Mouse (Mus musculus): ENCODE results near the gene Tmub1.
A peak's percentile ranks its signal among the peaks of the same experiment; 100 is the strongest.

Tmub1 gene

GRCm38 (mm10) chr5:24453985-24454303 is 6.3 kb upstream of the Tmub1 start:
- no peak for DNase-seq (ENCODE audit: low spot score)

DNA sequence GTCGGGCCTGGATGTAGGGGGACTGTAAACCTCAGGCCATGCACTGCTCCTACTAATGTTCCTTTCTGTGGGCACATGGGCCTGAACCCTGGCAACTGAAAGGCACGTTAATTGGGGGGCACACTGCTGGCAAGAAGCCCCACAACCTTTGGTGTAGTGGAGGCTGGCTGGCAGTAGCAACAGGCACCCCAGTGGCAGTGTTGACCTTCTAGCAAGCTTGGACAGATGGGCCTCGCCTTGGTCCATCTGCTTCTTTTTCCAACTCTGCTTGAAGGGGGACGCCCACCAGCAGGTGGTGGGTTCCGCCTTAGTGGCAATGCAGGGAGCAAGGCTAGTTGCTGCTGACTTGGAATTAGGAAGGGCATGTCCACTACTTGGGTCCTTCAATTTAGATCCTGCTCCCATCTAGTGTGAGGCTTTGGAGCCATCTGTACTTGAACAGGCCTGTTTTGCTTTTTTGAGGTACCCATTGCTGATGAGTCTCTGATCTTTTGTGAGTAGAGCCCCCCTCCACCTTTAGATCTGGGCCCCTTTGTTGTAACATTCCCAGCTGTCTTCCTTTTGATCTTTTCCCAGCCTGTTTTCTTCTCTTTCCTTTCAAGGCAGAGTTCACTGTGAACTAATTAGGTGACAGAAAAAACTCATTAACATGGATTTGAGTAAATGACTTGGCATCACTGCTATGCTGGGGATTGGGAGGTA is 5.8 kb upstream of the Tmub1 start:
- no peak for DNase-seq (ENCODE audit: low spot score)

DNA sequence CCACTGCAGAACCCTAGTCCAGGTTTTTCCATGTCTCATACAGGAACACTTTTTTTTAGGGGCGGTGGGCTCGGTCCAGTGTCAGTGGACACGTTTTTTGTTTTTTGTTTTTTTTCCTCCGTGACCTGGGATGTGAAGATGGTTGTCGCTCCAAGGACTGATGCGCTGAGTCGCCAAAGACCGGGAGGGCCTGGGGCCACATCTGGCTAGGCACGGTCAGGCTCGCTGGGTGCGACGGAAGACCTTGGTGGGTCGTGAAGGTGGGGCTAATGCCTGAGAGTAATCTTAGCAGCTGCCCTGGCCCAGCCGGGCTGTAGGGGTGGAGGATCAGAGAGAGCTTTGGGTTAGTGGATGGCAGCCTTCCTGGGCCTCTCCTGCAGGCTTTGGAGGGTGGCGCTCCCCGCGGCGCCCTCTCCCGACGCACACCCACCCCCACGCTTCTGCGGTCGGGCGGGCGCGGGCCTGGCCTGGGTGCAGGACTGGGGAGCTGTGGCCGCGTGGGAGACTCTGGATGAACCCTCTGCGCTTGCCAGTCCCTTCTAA is 5.1 kb upstream of the Tmub1 start:
- DNase-seq (ENCODE audit: low spot score), result peak; percentile 33

- DNase-seq (ENCODE audit: low spot score), result peak; percentile 42
Measured at GRCm38 (mm10) chr5:24452030-24452690, 4.5 kb upstream of the Tmub1 start, which contains the start of gene Agap3. Agap3 (plus strand) TSS chr5:24452177.

DNA sequence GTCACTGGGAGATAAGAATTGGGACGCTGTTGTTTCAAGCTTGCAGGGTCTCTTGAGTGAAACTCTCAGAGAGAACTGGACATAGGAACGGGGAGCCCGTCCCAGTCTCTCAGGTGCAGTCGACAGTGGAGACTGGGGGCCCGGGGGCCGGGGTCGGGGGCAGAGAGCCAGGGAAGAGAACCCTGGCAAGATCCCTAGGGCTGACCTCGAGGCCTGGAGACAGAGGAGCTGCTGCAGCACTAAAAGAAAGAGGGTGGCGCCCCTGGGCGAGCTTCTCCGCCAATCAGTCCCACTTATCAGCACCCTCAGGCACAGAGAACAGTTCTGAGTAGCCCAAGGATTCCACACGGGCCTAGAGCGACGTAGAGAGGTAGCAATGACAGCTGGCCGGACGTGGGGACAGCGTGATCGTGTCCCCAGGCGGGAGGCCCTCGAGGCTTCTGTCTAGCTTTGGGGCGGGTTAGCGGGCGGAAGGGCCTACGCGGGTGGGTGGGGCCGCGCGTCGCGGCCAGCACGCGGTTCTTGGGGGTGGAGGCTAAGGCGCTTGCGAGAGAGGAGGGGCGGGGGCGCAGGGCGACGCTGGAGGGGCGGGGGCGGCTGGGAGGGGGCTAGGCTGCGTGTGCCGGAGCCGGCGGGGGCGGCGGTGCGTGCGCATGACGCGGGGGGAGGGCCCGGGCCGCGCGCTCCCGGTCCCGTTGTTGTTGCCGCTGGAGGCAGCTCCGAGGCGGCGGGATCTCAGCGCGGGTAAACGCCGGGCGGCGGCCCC is 3.8 kb upstream of the Tmub1 start:
- DNase-seq (ENCODE audit: low spot score), result peak; percentile 83

GRCm38 (mm10) chr5:24446630-24447029 is 1.0 kb downstream of the Tmub1 start:
- no peak for DNase-seq (ENCODE audit: low spot score)

DNA sequence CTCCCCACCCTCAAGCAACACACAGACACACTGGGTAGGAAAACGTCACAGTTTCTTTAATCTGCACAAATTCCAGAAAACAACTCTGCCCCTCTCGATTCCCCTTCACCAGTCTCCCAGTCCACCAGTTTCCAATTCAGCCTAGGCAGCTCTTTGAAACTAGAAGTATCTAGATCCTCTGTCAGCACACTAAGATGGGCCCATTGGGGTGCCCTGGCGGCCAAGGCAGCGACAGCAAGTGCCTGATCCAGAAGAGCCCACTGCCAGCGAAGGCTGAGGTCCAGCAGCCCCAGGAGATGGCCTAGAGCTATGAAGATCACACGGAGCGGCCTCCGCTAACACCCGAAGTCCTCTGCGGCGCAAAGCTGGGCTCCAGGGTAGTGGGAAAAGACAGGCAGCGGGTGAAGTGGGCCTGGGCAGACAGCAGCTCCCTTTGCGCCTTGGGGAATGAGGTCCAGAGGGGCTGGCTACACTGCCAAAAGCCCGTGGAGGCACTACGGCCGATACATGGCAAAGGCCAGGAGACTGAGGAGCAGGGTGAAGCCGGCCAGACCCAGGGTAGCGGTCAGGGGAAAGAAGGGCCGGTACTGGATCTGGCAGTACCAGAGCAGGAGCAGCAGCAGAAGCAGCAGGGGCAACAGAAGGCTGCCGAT is 2.1 kb downstream of the Tmub1 start:
- no peak for DNase-seq (ENCODE audit: low spot score)

DNA sequence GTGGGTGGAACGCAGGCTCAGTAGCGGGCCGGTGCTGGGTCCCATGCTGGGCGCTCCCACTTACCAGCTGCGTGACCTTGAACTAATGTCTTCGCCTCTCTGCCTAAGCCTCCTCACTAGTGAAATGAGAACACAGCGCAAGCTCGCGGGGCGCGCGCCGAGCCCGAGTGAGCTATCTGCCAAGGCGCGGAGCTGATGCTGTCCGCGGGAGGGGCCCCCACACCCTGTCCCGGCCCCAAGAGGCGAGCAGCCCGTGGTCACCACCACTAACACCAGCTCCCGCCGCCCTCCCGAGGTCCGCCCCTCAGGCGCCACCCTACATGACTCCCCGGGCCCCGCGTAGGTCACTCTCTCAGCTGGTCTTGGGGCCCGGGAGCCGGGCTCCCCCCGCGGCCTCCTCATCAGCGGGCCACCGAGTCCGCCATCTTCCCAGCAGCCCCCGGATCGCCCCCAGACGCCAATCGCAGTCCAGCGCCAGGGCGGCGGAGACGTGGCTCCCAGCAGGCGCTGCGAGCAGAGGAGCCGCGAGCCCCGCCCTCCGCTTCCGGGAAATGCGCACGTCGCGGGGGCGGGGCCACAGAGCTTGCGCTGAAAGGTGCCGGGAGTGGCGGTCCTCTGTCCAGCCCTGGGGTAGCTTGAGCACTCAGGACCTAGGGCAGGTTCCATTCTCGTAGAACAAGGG is 2.8 kb downstream of the Tmub1 start, which contains the start of gene Fastk:
TSS of gene Fastk (minus strand) at position 542 of the 682 bp plus-strand sequence.
- peak; percentile 94 for DNase-seq (ENCODE audit: low spot score)

GRCm38 (mm10) chr5:24443927-24444326 is 3.7 kb downstream of the Tmub1 start:
- DNase-seq (ENCODE audit: low spot score), result no peak

DNA sequence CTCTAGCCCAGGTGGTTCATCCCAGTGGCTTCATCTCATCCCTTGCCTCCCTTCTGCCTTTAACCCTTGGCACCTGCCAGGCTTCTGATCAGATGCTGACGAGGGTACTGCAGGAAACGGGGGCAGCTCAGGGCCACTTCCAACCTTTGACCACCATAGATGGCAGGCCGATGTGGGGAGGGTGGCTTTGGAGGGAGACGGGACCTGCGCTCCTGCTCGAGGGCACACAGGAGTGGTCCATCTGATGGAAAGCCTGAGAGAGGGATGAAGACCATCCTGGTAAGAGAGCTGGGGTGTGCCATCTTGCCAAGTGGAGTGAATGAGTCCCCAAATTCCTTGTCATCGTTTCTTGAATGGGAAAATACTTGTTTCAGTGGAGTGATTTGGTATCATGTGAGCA is 4.5 kb downstream of the Tmub1 start:
- DNase-seq (ENCODE audit: low spot score), result no peak

- no peak for DNase-seq (ENCODE audit: low spot score)
Measured at GRCm38 (mm10) chr5:24442029-24442428, 5.6 kb downstream of the Tmub1 start.

GRCm38 (mm10) chr5:24441187-24441586 is 6.5 kb downstream of the Tmub1 start:
- DNase-seq (ENCODE audit: low spot score), result no peak

DNA sequence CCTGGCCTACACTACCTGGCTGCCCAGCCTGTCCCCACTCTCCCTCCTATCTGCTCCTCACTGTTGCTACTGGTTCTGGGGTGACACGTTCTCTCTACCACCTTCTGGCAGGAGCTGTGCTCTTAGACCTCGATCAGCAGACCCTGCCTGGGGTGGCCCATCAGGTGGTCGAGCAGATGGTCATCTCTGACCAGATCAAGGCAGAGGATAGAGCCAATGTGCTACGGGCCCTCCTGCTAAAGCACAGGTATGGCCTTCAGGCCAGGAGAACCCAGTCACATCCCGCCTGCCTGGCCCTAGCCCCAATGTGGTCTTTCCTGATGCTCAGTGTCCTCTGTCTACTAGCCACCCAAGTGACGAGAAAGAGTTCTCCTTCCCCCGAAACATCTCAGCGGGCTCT is 13.7 kb downstream of the Tmub1 start:
- no peak for DNase-seq (ENCODE audit: low spot score)

DNA sequence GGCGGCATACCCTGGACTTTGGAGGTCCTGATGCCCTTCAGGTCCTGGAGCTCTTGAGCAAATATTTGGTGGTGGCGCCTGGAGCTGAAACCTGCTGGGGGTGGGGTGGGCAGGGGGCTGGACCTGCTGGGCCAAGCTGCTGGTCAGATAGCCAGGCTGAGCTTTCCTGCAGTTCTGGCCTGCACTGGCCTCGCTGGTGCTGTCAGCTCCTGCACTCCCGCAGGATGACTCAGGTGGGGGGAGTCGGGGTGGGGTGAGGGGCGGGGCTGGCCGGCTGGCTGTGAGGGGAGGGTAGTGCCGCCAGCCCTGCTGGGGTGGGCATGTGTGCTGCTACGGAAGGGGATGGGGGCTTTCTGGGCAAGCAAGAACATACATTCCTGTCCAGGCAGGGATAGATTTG is 19.1 kb downstream of the Tmub1 start:
- DNase-seq (ENCODE audit: low spot score), result peak; percentile 18

- DNase-seq (ENCODE audit: low spot score), result no peak
Measured at GRCm38 (mm10) chr5:24427981-24428402, 19.7 kb downstream of the Tmub1 start.

GRCm38 (mm10) chr5:24427285-24427633 is 20.4 kb downstream of the Tmub1 start:
- DNase-seq (ENCODE audit: low spot score), result no peak

DNA sequence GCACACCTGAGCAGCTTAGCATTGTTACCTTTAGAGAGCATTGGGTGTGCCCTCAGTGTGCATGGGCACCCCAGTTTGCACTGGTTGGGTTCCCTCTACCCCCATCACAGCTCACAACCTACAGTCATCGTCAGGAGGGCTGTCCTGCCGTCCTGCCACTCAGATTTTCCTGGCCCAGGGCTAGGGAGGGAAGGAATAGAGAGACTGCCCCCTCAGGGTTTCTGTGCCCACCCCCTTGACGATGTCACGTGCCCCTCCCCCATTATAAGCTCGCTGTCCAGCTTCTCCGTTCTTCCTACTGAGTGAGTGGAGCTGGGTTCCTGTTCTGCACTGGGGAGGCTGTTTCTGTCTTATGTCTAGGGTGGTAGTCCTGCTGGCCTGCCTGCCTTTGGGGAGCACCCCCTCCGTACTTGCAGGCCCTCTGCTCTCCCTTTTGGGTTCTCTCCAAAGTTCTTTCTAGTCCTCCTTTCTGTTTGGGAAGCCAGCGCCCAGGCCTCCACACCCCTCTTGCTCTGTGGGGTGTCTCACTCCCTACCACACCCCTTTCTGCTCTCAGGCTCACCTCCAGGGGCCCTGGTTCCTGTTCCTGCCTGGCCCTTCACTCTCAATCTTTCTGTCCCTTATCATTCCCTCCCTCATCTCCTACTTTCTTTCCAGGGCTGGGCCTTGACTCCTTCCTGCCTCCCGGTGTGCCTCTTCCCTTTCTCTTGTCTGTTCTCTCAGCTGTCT is 20.9 kb downstream of the Tmub1 start:
- DNase-seq (ENCODE audit: low spot score), result no peak

DNA sequence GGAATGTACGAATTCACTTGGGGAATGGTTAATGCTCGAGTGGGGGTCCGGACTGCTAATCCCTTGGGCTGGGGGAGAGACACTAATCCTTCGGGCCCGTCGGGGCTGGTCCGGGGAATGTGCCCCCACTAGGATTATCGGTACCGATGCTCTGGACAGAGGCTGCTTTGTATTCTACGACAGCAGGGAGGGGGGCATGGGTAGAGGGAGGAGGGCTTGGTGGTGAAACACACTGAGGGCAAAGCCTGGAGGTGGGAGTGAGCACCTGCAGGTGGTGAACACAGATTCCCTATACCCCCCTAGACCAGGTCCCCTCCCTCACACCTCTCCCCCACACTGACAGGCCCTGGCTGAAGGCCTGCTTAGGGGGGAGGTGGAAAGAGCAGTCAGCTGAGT is 21.6 kb downstream of the Tmub1 start:
- DNase-seq (ENCODE audit: low spot score), result no peak

DNA sequence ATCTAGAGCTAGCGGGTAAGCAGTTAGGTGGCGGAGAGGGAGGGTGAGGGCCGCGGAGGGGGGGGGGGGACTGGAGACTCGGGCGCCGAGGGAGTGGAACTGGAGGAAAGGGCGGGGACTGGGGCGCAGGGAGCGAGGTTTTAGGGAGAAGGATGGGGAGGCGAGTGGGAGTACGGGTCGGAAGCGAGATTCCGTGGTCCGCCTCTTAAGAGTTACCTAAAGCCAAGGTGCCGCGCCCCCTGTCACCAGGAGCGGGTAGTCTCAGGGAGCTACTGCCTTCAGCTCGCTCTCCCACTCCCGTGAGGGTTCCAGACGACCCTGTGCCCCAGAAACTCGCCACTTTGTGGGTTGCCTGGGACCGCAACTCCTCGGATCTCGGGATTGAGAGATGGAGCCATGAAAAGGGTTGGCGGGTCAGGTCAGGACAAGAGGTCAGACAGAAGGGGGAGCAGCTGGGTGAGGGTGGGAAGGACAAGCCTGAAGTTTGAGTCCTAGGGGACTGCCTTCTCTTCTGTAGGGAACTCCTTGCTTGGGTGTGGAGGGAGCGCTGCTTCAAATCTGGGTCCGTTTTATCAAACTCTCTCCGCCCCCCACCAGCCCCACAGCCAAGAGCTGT is 22.1 kb downstream of the Tmub1 start:
- peak; percentile 47 for DNase-seq (ENCODE audit: low spot score)

- DNase-seq (ENCODE audit: low spot score), result peak; percentile 72
Measured at GRCm38 (mm10) chr5:24424861-24425411, 22.7 kb downstream of the Tmub1 start.

All from urinary bladder, postnatal 25 days (tissue).